Mouse (Mus musculus): Measurements from ENCODE around the gene Bysl. TPM values are rescaled to one million over a fixed set of nuclear protein-coding genes. Genes with fewer than 3 reads are reported as not detected.

The Bysl gene
- total RNA-seq, 1 experiment from 2014 or later, result 15.5 TPM

GRCm38 (mm10) chr17:47594183-47594968, 16.9 kb downstream of the Bysl start:
- peak; percentile 44 for DNase-seq

- no peak for DNase-seq
Observed at GRCm38 (mm10) chr17:47593854-47594182, 17.5 kb downstream of the Bysl start.

GRCm38 (mm10) chr17:47593215-47593853, 18.0 kb downstream of the Bysl start:
- DNase-seq, result peak; percentile 97

GRCm38 (mm10) chr17:47591073-47591472, 20.2 kb downstream of the Bysl start:
- DNase-seq, result no peak

DNA sequence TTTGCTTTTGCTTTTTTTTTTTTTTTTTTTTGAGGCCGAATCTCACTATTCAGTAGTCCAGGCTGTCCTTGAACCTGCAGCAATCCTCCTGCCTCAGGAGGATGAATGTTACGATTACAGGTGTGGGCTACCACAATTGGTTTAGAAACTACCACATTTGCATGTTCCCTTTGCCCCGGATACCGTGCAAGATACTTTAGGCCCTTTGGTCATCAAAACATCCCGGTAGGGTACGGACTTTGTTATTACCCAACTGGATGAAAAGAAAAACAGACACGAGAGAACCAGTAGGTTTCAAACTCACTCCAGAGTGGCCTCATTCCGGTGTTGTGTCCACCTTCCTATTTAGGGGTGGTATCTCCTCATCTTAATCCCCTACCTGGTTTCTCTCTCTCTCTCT, 22.8 kb downstream of the Bysl start:
- no peak for DNase-seq

DNA sequence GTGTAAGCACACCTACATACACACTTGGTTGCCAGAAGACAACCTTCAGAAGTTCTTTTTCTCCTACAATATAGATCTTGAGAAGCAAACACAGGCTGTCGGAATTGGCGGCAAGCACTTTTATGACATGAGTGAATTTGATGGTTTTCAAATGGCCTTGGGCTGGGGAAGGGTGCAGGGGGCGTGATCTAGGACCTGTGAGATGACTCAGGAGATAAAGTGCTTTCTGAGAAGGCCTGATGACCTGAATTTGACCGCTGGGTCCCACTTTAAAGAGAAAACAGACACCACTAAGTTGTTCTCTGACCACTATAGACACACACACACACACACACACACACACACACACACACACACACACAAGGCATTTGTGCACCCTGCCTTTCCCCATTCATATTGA, 30.3 kb downstream of the Bysl start:
- DNase-seq, result no peak

GRCm38 (mm10) chr17:47578655-47579054, 32.6 kb downstream of the Bysl start:
- peak; percentile 9 for DNase-seq

- DNase-seq, result no peak
Observed at GRCm38 (mm10) chr17:47574830-47575229, 36.5 kb downstream of the Bysl start.

- DNase-seq, result no peak
Observed at GRCm38 (mm10) chr17:47574028-47574427, 37.3 kb downstream of the Bysl start.

GRCm38 (mm10) chr17:47572436-47572835, 38.9 kb downstream of the Bysl start:
- DNase-seq, result no peak

- DNase-seq, result no peak
Observed at GRCm38 (mm10) chr17:47571621-47572020, 39.7 kb downstream of the Bysl start.

DNA sequence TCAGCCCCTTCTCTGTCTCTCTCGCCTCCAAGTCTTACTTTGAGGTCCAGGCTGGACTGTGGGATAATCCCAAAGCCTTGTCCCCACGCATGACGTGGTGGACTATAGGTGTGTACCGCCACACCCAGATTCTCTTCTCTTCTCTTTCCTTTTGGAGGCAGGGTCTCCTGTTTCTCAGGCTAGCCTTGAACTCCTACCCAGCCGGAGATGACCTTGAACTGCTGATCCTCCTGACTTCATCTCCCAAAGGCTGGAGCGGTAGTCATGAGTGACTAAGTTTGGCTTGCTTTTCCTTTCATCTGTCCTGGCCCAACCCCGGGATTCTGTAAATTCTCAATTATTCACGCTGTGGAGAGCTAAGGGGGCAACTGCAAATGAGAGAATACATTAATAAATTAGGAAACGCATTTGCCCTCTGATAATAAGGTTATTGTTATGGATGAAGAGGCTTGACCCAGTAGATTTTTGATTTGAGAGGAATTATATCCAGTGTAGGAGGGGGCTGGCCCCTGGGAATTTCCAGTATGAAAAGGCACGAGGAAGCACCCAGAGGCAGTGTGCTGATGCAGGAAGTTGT, 42.3 kb downstream of the Bysl start:
- DNase-seq, result no peak

DNA sequence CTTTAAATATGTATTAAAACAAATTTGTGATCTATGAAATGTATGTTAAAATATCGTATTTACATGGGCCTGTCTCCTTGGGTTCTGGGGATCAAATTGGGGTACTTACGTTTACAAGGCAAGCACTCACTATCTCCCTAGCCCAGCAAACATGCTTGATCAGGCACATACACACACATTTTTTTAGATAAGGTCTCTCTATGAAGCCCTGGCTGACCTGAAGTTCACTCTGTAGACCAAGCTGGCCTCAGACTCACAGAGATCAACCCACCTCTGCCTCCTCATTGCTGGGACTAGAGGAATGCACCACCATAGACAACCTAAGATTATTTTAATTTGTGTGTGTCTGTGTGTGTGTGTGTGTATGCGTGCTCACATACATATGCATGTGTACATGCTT, 42.9 kb downstream of the Bysl start:
- DNase-seq, result no peak

GRCm38 (mm10) chr17:47567271-47567670, 44.0 kb downstream of the Bysl start:
- no peak for DNase-seq

DNA sequence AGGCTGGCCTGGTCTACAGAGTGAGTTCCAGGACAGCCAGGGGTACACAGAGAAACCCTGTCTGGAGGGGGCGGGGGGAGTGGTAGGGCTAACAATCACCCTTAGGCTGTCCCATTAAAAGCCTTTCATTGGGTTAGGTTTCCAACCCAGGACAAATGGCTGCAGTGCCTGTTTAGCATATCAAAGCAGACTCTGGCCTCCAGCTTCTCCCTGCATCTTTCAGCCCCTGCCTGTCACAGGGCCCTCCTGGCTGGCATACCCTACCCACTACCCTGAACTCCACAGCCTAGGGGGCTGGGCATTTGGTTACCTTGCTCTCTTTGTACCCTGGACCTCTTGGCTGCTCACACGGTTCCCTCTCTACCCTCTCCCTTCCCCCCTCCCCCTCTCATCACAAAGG, 45.2 kb downstream of the Bysl start:
- no peak for DNase-seq

DNA sequence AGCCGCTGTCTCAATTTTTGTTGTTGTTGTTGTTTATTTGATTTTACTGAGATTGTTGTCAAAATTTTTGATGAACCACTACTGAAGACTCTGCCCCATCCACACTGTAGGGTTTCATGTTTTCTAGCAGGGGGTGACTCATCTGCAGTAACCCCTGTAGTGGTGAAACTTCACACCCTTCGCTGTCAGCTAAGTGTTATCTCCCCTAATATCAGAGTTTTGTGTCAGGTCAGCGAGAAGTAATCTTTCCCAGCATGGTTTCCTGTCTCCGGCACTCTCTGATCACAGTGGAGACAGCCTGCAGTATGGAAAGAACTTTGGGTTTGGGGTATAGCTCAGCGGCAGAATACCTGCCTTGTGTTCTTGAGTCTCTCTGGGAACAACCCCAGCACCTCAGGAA, 46.7 kb downstream of the Bysl start:
- no peak for DNase-seq

DNA sequence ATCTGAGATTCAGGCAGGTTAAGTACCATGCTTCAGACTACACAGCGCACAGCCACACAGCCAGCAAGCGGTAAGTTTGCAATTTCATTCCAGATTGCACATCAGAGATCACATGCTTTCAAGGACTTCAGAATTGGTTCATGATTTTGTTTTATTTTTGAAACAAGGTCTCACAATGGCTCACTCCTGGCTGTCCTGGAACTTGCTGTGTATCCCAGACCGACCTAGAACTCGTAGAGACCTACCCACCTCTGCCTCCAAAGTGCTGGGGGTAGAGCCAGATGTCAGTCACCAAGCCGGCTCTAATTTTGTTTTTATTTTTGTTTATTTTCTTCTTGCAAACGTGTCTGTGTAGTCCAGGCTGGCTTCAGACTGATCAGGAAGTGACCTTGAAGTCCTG, 48.4 kb downstream of the Bysl start:
- DNase-seq, result peak; percentile 4

- DNase-seq, result no peak
Observed at GRCm38 (mm10) chr17:47559726-47560125, 51.6 kb downstream of the Bysl start.

DNA sequence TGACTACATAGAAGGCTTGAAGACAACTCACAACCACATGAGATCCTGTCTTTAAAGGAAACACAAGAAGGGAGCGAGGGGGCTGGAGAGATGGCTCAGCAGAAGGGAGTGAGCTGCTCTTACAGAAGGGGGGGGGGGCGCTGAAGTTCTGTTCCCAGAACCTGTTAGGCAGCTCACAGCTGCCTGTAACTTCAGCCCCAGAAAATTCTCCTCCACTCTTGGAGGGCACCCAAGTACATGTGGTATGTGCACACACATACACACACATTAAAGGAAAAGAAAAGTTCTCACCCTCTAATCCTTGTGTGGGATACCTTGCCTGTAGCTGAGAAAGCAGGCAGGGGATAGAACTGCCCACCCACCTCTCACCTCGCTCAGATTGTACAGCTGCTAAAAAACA, 54.1 kb downstream of the Bysl start:
- no peak for DNase-seq

DNA sequence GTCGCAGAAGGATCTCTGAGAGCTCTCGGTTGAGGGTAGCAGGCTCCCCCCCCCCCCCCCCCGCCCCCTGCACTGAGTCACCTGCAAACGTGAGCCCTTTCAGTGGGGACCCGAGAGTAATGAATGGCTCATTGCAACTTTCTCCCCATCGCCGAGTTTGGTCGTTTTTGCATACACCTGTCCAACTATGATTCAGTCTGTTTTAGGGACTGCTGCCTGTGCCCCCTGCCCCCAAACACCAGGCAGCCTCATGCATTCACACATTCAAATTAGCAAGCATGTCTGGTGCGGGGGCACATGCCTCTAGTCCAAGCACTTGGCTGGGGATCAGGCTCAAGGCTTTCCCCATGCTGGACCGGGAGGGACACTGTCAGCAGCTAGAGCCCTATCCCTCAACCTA, 56.7 kb downstream of the Bysl start:
- no peak for DNase-seq

DNA sequence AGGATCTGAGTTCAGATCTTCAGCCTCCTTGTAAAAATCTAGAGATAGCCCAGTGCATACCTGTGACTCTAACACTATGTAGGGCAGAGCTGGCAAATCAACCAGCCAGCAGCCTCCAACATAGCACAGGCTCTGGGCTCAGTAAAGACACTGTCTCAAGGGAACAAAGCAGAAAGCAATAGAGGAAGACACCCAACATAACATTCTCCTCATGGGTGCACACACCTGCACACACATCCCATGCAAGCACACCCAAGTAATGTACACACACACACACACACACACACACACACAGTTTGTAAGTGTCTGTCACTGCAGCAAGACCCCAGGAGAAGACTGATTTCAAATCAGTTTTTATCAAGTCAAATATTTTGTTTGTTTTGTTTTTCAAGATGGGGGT, 58.3 kb downstream of the Bysl start:
- DNase-seq, result no peak

DNA sequence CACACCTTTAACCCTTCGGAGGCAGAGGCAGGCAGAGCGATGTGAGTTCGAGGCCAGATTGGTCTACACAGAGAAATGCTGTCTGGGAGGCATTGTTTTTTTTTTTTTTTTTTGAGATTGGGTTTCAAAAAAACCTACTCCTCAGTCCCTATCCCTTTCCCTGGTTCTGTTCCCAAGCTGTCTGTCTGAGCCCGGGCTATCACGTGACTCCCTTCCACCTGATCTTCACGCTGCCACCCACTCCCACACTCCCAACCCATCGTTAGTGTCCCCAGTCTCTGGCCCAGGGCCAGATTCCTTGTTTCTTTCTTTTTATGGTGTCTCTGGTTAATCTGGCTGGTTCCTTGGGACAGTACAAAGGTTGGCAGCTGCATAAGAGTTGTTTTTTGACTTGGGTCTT, 60.2 kb downstream of the Bysl start:
- DNase-seq, result no peak

Data from adrenal gland, postnatal 25 days (tissue).